Mouse (Mus musculus): ENCODE measurements around the gene Klhdc1.

Klhdc1 gene

DNA sequence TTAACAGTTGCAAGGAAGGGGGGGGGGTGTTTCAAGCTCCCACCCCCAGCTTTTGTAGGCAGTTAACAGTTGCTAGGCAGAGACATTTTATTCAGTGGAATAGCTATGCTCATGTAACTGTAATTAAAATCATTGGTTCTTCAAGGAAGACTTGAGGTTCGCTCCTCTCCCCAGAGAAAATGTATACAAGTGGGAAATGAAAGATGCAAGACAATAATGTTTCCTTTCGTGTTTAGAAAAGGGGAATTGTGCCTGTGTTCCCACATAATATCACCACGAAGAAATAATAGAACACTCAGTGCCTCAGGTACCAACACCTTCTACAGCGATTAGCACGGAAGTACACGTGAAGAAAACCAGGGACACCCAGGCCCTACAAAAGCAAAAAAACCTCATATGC lies at the start of gene Klhdc1:
Klhdc1 (plus strand) TSS at position 301 of the 400 bp plus-strand sequence.
- DNase-seq, result no peak

DNA sequence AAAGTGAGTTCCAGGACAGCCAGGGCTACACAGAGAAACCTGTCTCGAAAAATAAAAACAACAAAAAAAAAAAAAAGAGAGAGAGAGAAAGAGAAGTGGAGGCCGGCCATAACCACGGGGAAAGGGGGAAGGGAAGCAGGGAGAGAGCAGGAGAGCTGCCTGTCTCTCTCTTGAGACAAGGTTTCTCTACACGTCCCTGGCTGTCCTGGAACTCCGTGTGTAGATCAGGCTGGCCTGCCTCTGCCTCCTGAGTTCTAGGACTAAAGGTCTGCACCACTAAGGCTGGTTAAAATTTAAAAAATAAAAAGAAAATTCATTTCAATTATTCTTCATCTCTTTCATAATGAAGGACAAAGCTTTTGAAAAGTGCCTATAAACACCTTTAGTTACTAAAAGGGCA lies 49.6 kb upstream of the Klhdc1 start:
- DNase-seq, result no peak

DNA sequence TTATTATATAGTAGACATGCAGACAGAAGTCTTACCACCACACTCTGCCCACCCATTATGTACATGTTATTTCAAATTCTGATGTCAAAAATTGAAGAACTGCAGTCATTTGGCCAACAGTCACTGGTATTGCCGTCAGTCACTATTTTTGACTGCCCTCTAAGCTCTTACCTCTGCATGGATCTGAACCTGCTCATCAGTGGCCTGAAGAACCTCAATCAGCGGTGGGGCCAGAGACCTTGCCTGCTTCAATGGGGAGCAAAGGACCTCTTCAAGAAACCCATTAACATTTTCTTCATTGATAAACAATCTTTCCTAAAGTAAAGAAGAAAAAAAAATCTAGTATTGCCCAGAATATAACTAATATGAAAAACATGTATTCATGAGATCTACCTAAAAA lies 48.3 kb upstream of the Klhdc1 start:
- DNase-seq, result no peak

- DNase-seq, result peak; percentile 70 to 75
Measured at GRCm38 (mm10) chr12:69196444-69197377, 44.3 kb upstream of the Klhdc1 start, which contains the start of gene Gm49383. Gene Gm49383 (minus strand): TSS chr12:69197104.

- DNase-seq, result peak; percentile 40 to 55
Measured at GRCm38 (mm10) chr12:69197378-69198163, 43.4 kb upstream of the Klhdc1 start.

DNA sequence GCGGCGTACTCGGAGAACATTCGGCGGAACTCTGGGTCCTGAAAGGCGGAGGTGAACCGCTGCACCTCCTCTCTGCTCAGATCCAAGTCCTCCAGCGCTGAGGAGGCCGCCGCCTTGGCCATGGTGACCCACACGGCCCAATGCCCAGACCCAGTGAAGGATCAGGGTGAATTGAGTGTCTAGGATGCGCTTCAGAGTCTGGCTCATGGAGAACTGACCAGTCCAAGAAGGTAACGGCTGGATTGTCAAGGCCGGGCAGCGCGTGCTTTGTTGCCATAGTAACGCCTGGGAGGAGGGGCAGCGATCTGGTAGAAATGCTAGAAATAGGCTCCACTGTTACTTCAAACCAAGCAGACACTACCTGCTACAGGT lies 42.8 kb upstream of the Klhdc1 start, which contains the start of gene Dnaaf2:
Dnaaf2 (minus strand) TSS at position 266 of the 372 bp plus-strand sequence.
- peak; percentile 55 to 56 for DNase-seq

- no peak for DNase-seq
Measured at GRCm38 (mm10) chr12:69198985-69199384, 42.0 kb upstream of the Klhdc1 start.

- DNase-seq, result no peak
Measured at GRCm38 (mm10) chr12:69204052-69204833, 36.7 kb upstream of the Klhdc1 start, which contains the start of gene Gm49384. Gene Gm49384 (minus strand): TSS chr12:69204267.

DNA sequence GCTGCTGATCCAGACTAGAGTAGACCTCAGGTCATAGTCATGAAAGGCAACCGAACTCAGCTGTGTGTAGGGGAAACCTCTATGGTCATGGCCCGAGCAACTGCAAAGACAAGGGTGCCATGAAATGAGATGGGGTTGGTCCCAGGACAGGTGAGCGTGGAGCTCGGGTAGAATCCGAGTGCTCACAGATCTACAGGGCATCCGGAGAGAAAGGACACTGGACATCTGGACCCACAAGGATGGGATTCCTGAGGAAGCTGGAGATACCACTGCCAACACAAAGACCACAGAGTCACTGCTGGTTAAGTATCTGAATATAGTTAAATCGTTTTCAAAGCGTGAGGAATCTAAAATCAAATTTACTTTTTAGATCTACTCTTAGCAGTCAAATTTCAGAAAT lies 33.6 kb upstream of the Klhdc1 start:
- DNase-seq, result no peak

GRCm38 (mm10) chr12:69207926-69208325 lies 33.0 kb upstream of the Klhdc1 start:
- no peak for DNase-seq

- no peak for DNase-seq
Measured at GRCm38 (mm10) chr12:69208520-69208919, 32.5 kb upstream of the Klhdc1 start.

DNA sequence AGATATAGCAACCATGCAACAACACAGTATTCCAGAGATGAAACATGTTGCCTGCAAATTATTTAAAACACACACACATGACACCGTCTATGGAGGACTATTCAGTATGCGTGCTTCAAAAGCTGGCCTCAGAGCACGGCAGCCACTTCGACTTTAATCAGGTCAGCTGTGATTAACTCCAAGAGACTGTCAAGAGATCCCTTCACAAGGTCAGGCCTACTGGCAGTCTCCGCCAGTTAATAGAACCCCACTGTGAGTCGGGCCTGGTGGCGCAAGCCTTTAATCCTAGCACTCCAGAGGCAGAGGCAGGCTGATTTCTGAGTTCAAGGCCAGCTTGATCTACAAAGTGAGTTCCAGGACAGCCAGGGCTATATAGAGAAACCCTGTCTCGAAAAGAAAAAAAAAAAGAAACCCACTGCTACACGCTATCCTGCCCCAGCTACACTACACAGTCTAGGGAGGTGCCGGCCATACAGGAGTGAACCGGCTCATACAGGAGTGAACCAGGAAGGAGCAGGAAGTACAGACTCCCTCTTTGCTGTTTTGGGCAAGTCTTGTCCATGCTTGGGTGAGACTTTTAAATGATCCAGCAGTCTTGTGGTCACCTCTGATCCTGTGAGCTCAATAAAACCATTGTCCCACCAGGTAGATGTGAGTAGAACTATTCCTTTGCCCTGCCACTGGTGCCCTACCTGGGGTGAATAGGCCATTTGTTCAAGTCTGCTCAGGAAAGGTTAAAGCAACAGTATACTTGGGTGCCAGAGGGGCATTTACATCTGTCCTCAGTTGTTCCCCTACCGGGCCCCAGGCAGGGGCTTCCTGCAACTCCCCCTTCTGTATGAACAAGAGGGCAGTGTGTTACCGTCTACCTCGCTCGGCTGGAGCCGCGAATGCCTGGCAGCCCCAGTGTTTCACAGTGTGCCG lies 30.7 kb upstream of the Klhdc1 start:
- DNase-seq, result no peak

GRCm38 (mm10) chr12:69211057-69211456 lies 29.9 kb upstream of the Klhdc1 start:
- DNase-seq, result no peak

- no peak for DNase-seq
Measured at GRCm38 (mm10) chr12:69213186-69213777, 27.7 kb upstream of the Klhdc1 start.

DNA sequence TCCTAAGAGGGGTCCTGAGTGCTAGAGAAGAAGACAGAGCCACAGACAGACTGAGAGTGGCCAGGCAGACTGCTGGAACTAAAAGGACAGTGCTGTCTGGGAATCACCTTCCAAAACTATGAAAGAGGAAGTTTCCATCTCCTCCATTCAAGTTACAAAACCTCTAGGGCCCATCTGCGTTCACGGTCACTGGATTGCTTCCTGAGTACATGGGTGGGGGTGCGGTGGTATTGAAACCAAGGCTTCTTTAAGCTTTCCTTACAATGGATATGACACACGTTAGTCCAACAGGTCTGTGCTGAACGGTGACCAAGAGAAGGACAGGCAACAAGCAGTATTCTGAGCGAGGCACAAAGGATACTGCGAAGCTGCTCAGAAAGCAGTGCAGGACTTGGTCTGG lies 26.6 kb upstream of the Klhdc1 start:
- DNase-seq, result no peak

DNA sequence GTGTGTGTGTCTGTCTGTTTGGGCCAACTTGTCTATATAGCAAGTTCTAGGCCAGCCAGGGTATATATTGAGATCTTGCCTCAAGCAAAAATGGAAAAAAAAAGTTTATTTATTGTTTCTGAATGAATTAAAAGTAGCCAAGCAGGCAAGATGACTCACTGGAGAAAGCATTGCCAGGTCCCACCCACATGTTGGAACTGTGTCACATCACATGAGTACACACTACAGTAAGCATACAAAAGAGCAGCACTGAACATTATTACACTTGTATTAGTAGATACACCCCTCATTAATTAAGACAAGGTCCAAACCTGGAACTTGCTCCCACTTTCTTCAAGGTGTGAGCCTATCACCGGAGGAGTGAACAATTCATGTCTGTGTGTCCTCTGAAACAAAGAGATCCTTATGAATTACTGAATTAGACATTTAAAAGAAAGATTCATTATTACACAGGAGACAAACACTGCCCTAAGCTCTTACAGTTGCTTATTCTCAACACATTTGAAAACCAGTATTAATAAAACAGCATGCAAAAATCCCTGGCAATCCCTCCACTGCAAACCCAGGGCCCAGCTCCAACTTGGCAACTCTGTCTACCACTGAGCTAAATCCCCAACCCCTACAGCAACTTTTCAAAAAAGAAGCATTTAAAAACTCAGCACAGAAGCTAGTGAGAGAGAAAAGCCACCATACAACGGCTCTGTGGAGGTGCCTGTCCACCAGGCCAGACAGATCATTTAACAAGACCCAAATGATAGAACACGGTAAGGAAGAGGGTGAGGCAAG lies 25.8 kb upstream of the Klhdc1 start:
- DNase-seq, result no peak

DNA sequence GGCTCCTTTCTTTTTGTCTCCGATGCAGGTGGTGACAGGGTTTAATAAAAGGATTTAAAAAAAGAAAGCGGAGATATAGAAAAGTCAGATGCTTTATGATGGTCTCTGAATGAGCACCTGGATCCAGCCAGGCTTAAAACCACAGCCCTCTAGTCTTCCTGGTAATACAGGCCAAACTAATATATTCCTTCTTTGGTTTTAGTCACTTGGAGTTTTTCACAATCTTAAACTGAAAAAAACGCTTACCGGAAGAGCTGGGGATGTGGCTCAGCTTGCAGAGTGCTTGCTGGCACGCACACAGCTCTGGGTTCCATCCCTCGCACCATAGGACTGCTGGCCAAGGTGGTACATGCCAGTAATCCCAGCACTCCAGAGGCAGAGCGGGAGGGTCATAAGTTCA lies 24.4 kb upstream of the Klhdc1 start:
- no peak for DNase-seq

DNA sequence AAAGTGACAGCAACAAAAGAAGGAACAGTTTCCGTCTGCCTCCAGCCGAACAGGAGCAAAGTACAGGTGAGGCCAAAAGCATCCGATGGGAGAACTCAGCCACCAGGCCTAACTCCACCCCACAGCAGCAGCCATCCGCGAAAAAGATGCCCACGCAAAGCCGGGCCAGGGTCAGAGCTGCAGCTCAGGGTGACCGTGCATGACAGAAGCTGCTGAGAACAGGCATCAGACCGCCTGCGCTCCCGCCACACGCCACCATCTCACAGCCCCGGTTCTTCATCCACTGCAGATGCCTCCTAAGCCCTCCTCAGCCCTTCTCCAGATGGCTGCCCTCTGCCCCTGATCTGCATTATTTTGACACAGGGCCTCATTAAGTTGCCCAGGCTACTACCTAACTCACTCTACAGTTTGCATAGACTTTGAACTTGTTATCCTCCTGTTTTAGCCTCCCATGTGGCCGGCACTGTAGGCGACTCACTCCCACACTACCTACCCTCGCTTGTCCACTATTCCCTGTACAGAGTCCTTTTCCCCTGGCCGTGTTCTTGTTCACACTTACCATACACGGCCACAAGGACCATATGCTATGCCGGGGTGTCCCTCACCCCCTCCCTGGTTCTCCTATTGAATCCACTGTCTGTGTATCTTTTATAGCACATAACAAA lies 20.2 kb upstream of the Klhdc1 start:
- no peak for DNase-seq

GRCm38 (mm10) chr12:69227776-69228466 lies 13.1 kb upstream of the Klhdc1 start, which contains the start of gene Pole2:
Gene Pole2 (minus strand): TSS chr12:69228195.
- DNase-seq, result peak; percentile 82 to 83
